Mouse (Mus musculus) v-Abl transformed pro-B cells (cell line): ENCODE data around the gene Gsdma.

Experiments used
- in situ Hi-C, 2 experiments: fragments of 400-800 bp; cut with MboI; formaldehyde crosslinking; loops; one replicate each; pipeline ENCODE4 v1.15.1; 2025; ENCODE audit not compliant: unreplicated experiment in 2 of 2

Gene Gsdma

DNA sequence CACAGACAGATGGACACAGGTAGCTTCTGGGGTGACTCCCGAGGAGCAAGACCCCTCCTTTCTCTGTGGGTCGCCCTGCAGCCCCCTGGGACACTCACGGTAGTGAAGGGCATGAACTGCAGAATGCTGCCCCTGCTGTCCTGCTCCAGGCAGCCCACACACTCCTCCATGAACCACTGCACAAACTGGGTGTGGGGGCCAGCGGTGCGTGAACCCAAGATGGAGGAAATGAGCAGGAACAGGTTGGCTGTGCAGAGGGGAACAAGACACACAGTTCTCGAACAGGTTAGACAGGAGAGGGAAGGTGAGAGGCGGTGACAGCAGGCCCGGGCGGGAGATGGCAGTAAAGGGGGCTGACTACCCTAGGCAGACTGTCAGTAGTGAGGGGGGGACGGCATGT lies 40.9 kb downstream of the Gsdma start:
- in situ Hi-C loops: loop anchor here in 1 of 2 experiments (25.0 kb wide), 1 partner anchor 1607 kb away; the partner anchor contains the start of gene Eif1

GRCm38 (mm10) chr11:98707401-98708281 lies 43.5 kb downstream of the Gsdma start:
- in situ Hi-C loops: loop anchor here in 1 of 2 experiments (25.0 kb wide), 1 partner anchor 1605 kb away; the partner anchor contains the start of gene Eif1

DNA sequence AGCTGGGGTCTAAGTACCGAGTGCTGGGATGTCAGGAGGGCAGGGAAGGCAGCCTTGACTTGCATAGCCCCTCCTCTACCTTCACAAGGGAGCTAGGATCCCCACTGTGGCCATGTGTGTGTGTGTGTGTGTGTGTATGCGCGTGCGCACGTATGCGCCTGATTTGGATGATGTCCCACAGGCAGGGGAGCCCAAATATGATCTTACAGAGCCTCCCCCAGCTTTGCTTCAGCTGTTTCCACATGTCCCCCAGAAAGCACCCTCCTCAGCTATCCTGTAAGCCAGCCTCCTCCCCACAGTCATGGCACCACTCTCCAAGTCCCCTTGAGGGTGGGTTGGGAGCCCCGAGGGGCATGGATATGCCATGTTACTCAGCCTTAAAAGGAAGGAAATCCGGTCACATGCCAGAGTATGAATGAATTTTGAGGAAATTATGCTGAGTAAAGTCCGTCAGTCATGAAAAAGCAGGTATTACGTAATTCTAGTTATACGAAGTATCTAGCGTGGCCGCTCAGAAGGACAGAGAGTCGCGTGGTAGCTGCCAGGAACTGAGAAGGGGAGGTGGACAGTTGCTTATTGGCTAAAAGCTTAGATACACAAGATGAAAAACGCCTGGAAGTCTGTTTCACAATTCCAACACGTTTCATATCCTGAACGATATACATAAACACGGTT lies 44.3 kb downstream of the Gsdma start:
- in situ Hi-C loops: loop anchor here in 1 of 2 experiments (25.0 kb wide), 1 partner anchor 1604 kb away; the partner anchor contains the start of gene Eif1

- in situ Hi-C loops: loop anchor here in 1 of 2 experiments (25.0 kb wide), 1 partner anchor 1603 kb away; the partner anchor contains the start of gene Eif1
These were observed 45.0 kb downstream of the Gsdma start for GRCm38 (mm10) chr11:98709001-98709741.

GRCm38 (mm10) chr11:98710416-98711045 lies 46.4 kb downstream of the Gsdma start:
- in situ Hi-C loops: loop anchor here (5.0 to 25.0 kb wide), 3 partner anchors 77 to 1602 kb away; partner anchors contain the start of gene Eif1 (in 1 of the 2)

DNA sequence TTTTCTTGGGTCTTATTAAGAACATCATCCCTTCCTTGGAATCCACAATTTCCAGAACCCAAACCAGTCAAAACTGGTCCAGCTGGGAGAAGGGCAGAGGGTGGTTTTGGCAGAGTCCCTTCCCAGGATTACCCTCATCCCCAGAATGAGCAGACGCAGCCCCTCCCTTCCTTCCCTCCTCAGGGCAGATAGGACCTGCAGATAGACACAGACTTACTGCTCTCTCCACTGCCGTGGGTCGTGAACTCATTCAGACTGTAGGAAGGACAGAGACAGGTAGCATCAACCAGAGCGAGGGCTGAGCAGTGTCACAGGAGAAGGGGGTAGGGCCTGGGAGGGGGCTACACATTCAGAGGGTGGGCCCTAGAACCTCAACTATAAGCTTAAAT lies 46.9 kb downstream of the Gsdma start:
- in situ Hi-C loops: loop anchor here (5.0 to 25.0 kb wide), 3 partner anchors 76 to 1601 kb away; partner anchors contain the start of gene Eif1 (in 1 of the 2)

DNA sequence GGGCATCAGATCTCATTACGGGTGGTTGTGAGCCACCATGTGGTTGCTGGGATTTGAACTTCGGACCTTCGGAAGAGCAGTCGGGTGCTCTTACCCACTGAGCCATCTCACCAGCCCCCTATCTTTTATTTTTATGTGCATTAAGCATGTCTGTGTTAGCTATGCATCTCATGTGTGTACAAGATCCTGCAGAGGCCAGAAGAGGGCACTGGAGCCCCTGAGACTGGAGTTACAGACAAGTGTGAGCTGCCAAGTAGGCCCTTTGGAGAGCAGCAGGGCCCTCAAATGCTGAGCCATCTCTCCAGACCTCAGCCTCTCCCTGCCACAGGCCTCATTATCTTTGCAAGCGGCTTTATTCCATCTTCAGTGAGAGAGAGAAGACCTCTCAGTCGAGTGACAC lies 47.9 kb downstream of the Gsdma start:
- in situ Hi-C loops: loop anchor here (5.0 to 25.0 kb wide), 3 partner anchors 75 to 1600 kb away; partner anchors contain the start of gene Eif1 (in 1 of the 2)

GRCm38 (mm10) chr11:98713703-98714102 lies 49.6 kb downstream of the Gsdma start:
- in situ Hi-C loops: loop anchor here (5.0 to 25.0 kb wide), 3 partner anchors 74 to 1599 kb away; partner anchors contain the start of gene Eif1 (in 1 of the 2)

- in situ Hi-C loops: loop anchor here (5.0 to 25.0 kb wide), 3 partner anchors 71 to 1596 kb away; partner anchors contain the start of gene Eif1 (in 1 of the 2)
These were observed 51.8 kb downstream of the Gsdma start for GRCm38 (mm10) chr11:98715946-98716345.

DNA sequence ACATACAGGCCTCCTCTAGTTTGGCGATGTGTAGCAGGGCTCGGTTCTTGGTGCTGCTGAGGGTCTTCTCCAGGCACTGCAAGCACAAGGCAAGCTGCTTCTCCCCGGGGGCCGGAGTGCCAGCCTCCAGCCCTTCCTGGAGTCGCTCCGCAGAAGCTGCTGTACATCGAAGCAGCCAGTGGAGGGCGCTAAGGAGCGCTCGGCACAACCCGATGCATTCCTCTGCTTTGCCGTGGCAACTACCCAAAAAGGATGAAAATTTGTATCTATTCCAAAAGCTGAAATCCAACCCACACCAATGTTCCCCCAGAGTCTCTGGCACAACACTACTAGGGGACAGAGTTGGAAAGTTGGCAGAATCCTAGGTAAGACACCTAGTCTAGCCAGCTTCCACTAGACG lies 53.8 kb downstream of the Gsdma start:
- in situ Hi-C loops: loop anchor here (5.0 to 25.0 kb wide), 3 partner anchors 69 to 1594 kb away; partner anchors contain the start of gene Eif1 (in 1 of the 2)

GRCm38 (mm10) chr11:98720756-98721155 lies 56.6 kb downstream of the Gsdma start:
- in situ Hi-C loops: loop anchor here in 1 of 2 experiments (25.0 kb wide), 1 partner anchor 1592 kb away; the partner anchor contains the start of gene Eif1

DNA sequence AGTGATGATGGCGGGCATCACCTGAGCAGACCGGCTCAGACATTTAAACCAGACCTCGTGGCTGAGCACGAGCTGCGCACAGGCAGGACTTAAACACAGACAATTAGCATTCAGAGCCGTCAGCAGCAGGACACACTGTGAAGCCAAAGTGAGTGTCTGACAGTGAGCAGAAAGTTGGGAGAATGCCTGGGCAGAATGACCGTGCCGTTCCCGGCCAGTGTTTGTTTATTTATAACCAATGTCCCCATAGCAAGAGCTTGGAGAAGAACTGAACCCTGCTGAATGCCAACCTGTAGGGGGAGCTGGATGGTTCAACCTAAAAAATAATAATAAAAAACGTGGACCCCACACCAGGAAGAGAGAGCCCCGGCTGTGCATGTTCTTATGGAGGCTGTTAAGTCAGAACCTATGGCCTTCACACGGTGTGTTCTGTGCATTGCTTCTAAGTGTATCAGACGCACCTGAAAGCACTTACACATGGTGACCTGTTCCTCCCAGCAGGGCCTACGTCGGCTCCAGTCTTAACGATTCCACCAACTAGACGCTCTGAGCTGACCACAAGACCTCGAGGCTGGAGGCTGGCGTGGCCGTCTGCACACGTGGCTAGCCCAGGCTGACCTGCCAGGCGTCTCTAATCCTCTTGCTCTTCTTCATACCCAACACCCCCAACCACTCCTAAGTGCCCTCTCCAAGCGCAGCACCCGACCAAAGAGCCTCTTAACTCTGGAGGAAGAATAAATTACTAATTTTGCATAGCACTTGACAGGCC lies 57.5 kb downstream of the Gsdma start:
- in situ Hi-C loops: loop anchor here in 1 of 2 experiments (25.0 kb wide), 1 partner anchor 1591 kb away; the partner anchor contains the start of gene Eif1

DNA sequence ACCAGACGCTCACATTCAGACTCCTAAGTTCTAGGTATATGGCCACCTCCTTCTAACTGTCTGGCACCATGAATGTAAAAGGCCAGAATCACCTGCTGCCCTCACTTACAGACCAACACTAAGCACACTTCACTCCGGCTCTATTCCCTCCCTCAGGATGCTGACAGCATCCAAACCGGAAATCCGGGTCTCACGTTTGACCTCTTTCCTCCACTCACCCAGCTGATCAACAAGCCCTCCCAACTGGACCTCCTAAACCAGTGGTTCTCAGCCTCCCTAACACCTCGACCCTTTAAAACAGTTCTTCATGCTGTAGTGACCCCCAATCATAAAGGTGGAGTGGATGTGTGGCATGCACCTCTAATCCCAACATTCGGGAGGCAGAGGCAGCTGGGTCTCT lies 58.9 kb downstream of the Gsdma start:
- in situ Hi-C loops: loop anchor here in 1 of 2 experiments (25.0 kb wide), 1 partner anchor 1589 kb away; the partner anchor contains the start of gene Eif1

GRCm38 (mm10) chr11:98725926-98726506 lies 61.9 kb downstream of the Gsdma start:
- in situ Hi-C loops: no loop called here
